Mouse (Mus musculus): Measurements from ENCODE around the gene Thbs1. TPM values are rescaled to one million over a fixed set of nuclear protein-coding genes. Genes with fewer than 3 reads are reported as not detected.

Thbs1 gene
- not detected in 2 replicates for total RNA-seq (2014; fragmentation: Nextera tagmentation)
- under 0.01 TPM in 1 of 2 replicates, not detected in the other for total RNA-seq (2017)
- 0.01 and 0.03 TPM in 2 replicates for polyA plus RNA-seq (2012)

DNA sequence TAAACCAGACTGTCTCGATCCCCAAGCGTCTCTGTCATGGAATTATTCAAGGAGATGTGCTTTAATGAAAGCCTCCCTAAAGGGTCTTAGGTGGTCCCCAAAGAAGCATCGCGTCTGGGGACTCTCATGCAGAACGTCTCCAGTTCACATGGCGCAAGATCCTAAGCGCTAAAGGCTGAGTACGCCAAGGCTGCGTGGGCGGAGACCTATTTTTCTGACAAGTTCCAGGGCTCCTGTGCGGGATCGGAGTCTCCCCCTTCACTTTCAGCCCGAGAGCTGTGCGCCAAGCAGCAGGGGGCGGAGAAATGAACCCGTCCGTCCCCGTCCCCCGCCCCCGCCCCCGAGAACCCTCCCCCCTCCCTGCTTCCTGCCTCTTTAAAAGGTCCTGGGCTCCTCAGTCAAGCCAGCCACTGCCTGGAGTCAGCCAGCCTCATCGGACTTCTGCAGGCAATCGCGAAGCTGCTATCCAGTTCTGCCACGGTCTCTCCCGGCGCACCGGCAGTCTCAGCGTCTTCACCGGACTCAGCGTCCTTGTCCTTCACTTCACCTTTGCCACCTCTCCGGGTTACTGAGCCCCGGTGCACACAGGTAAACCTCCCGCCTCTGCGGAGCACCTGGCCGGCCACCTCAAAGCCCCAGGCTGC lies at the start of gene Thbs1:
TSS of gene Thbs1 (plus strand) at position 389 of the 644 bp plus-strand sequence.
- no peak for ATAC-seq (ENCODE audit: extremely low read depth, insufficient number of reproducible peaks, low FRiP score, poor library complexity, severe bottlenecking)
- Histone ChIP-seq H3K36me3 (replicated peaks) (no peaks in the 10 kb centered on the region), H3K4me1 (ENCODE audit: insufficient read depth, low read depth, low read length) (no peaks in the 10 kb centered on the region), H3K9me3 (replicated peaks) (peaks cover 53% of the 10 kb centered on the region), H3K27me3 (ENCODE audit: insufficient read depth, low read length) (no peaks in the 10 kb centered on the region), H3K4me3 (ENCODE audit: low read depth, low read length) (no peak within 1 kb of the TSS)
- no peak for DNase-seq (ENCODE audit: low spot score)
- TF ChIP-seq GATA2 (IDR thresholded peaks at IDR 0.05; ENCODE audit: borderline replicate concordance, low read depth, low read length) (no peak), GATA1 (IDR thresholded peaks at IDR 0.05; ENCODE audit: borderline replicate concordance, low read length) (no peak), CTCF (IDR thresholded peaks at IDR 0.05; ENCODE audit: low read depth, low read length) (no peak), TAL1 (conservative IDR thresholded peaks at IDR 0.05; ENCODE audit: low read depth, low read length) (no peak), POLR2AphosphoS5 (IDR thresholded peaks at IDR 0.05; ENCODE audit: insufficient replicate concordance, low read depth, low read length) (no peak)

DNA sequence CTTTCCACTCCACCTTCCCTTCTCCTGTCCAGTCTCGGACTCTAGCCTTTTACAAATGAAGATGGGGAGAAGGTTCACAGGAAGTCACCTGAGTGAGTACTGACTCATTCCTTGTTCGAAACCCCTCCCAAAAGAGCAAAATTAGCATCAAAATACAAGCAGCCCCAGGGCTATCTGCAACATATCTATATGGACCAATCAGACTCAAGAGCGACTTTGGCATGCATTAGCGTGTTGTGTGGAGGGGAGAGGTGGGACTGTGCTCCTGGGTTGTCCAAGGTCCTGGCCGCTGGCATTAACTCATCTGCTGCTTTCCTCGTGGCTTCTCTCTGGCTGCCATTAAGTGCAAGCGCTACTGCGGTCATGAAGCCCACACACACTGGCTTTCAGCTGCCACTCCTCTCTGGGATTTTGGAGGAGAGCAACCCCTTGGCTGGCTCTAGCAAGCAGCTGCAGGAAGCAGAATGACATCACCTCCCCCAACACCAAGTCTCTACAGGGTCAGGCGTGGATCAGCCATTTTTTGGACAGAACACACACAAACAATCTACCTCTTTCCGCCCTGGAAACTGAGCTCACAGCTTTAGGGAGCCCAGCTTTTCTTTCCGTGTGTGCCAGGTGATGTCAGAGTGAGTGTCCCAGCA lies 47.4 kb upstream of the Thbs1 start:
- H3K27me3 ChIP-seq (ENCODE audit: insufficient read depth, low read length) = no peaks in the 10 kb centered on the region
- no peaks in the 10 kb centered on the region for H3K4me1 ChIP-seq (ENCODE audit: insufficient read depth, low read depth, low read length)
- H3K9me3 ChIP-seq (replicated peaks) = peaks cover 45% of the 10 kb centered on the region
- DNase-seq (ENCODE audit: low spot score) (no peak), ATAC-seq (ENCODE audit: extremely low read depth, insufficient number of reproducible peaks, low FRiP score, poor library complexity, severe bottlenecking) (no peak)
- no peak overlapping the region for H3K4me3 ChIP-seq (ENCODE audit: low read depth, low read length)
- TF ChIP-seq TAL1 (conservative IDR thresholded peaks at IDR 0.05; ENCODE audit: low read depth, low read length) = no peak
- H3K36me3 ChIP-seq (replicated peaks) = no peaks in the 10 kb centered on the region

DNA sequence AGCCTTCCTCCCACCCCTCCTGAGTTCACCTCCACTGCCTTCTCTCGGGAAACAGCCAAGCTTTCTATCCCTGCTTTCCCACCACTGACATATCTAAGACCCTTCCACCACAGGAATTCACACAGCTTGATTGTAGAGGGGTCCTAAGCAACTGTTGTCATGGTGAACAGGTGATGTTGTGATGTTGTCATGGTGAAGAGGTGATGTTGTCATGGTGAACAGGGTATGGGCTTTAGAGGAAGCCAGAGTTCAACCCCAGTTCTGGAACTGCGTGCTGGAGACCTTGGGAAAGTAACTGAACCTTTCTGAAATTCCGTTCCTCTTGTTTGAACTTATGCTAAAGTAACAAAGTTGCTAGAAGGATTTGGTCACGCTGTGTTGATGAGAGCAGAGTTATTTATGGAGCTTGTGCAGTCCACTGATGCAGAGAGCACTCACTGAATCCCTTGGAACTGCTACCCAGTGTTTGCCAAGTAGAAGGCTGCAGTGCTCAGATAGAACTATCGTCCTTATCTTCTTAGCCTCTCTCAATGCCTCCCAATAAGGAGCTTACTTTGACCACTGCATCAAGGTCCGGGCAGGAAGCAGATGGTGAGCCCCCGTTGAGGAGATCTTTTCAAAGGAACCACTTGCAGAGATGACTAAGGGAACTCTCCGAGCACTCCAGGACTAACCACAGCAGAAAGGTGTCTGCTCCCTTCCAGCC lies 45.5 kb upstream of the Thbs1 start:
- no peak for ATAC-seq (ENCODE audit: extremely low read depth, insufficient number of reproducible peaks, low FRiP score, poor library complexity, severe bottlenecking)
- Histone ChIP-seq H3K9me3 (replicated peaks) (peaks cover 52% of the 10 kb centered on the region), H3K36me3 (replicated peaks) (no peaks in the 10 kb centered on the region), H3K4me3 (ENCODE audit: low read depth, low read length) (no peak overlapping the region), H3K4me1 (ENCODE audit: insufficient read depth, low read depth, low read length) (no peaks in the 10 kb centered on the region), H3K27me3 (ENCODE audit: insufficient read depth, low read length) (no peaks in the 10 kb centered on the region)
- TF ChIP-seq TAL1 (conservative IDR thresholded peaks at IDR 0.05; ENCODE audit: low read depth, low read length) = no peak
- no peak for TF ChIP-seq GATA1 (IDR thresholded peaks at IDR 0.05; ENCODE audit: borderline replicate concordance, low read length)
- TF ChIP-seq POLR2AphosphoS5 (IDR thresholded peaks at IDR 0.05; ENCODE audit: insufficient replicate concordance, low read depth, low read length) = no peak
- TF ChIP-seq GATA2 (IDR thresholded peaks at IDR 0.05; ENCODE audit: borderline replicate concordance, low read depth, low read length) = no peak
- TF ChIP-seq CTCF (IDR thresholded peaks at IDR 0.05; ENCODE audit: low read depth, low read length) = no peak
- DNase-seq (ENCODE audit: low spot score) = no peak

DNA sequence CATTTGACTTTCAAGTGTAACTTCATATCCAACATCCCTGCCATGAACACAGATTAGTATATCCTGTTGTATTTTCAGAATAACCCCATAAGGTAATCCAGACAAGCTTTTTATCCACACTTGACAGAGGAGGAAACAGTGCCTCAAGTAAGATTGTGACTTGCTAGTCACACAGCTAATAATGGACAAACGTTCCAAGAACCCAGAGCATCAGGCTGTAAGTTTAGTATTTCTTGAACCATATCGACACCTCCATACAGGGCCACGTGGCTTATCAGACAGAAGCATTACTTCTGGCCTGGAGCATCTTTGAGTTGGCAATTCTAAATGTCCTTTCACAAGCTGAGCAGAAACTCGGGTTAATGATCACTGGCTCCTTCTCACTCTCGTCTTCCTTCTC lies 41.7 kb upstream of the Thbs1 start:
- Histone ChIP-seq H3K4me1 (ENCODE audit: insufficient read depth, low read depth, low read length) (no peaks in the 10 kb centered on the region), H3K9me3 (replicated peaks) (peaks cover 41% of the 10 kb centered on the region), H3K27me3 (ENCODE audit: insufficient read depth, low read length) (no peaks in the 10 kb centered on the region), H3K4me3 (ENCODE audit: low read depth, low read length) (no peak overlapping the region), H3K36me3 (replicated peaks) (no peaks in the 10 kb centered on the region)
- TF ChIP-seq GATA1 (IDR thresholded peaks at IDR 0.05; ENCODE audit: borderline replicate concordance, low read length) = no peak
- TF ChIP-seq CTCF (IDR thresholded peaks at IDR 0.05; ENCODE audit: low read depth, low read length) = no peak
- TF ChIP-seq GATA2 (IDR thresholded peaks at IDR 0.05; ENCODE audit: borderline replicate concordance, low read depth, low read length) = no peak
- TF ChIP-seq TAL1 (conservative IDR thresholded peaks at IDR 0.05; ENCODE audit: low read depth, low read length) = no peak
- TF ChIP-seq POLR2AphosphoS5 (IDR thresholded peaks at IDR 0.05; ENCODE audit: insufficient replicate concordance, low read depth, low read length) = no peak
- DNase-seq (ENCODE audit: low spot score) = no peak
- no peak for ATAC-seq (ENCODE audit: extremely low read depth, insufficient number of reproducible peaks, low FRiP score, poor library complexity, severe bottlenecking)

DNA sequence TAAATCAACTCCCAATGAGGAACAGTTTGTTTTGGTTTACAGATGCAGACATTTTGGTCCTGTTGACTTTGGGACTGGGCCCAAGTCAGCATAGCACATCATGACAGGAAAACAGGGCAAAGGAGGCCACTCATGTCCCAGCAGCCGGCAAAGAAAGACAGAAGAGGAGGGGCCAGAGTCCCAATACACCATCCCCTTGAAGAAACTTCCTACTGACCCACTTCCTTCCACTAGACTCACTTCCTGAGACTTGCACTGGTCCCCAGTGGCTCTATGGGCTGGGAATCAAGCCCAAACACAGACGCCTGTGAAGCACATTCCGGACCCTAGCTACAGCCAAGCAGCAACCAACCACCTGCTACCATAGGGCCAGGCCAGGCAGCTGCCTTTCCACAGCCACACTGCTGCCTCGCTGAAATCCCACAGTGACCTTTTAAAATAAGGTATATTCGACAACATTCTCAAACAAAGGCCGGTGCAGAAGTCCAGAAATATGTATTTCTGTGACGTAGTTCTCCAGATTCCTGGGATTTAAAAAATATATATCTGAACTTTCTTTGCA lies 38.8 kb upstream of the Thbs1 start:
- ATAC-seq (ENCODE audit: extremely low read depth, insufficient number of reproducible peaks, low FRiP score, poor library complexity, severe bottlenecking) (no peak), DNase-seq (ENCODE audit: low spot score) (no peak)
- no peaks in the 10 kb centered on the region for H3K4me1 ChIP-seq (ENCODE audit: insufficient read depth, low read depth, low read length)
- H3K27me3 ChIP-seq (ENCODE audit: insufficient read depth, low read length) = no peaks in the 10 kb centered on the region
- no peak overlapping the region for H3K4me3 ChIP-seq (ENCODE audit: low read depth, low read length)
- H3K9me3 ChIP-seq (replicated peaks) = peaks cover 33% of the 10 kb centered on the region
- TF ChIP-seq GATA1 (IDR thresholded peaks at IDR 0.05; ENCODE audit: borderline replicate concordance, low read length) = no peak
- TF ChIP-seq TAL1 (conservative IDR thresholded peaks at IDR 0.05; ENCODE audit: low read depth, low read length) = no peak
- no peak for TF ChIP-seq CTCF (IDR thresholded peaks at IDR 0.05; ENCODE audit: low read depth, low read length)
- TF ChIP-seq GATA2 (IDR thresholded peaks at IDR 0.05; ENCODE audit: borderline replicate concordance, low read depth, low read length) = no peak
- TF ChIP-seq POLR2AphosphoS5 (IDR thresholded peaks at IDR 0.05; ENCODE audit: insufficient replicate concordance, low read depth, low read length) = no peak
- no peaks in the 10 kb centered on the region for H3K36me3 ChIP-seq (replicated peaks)

DNA sequence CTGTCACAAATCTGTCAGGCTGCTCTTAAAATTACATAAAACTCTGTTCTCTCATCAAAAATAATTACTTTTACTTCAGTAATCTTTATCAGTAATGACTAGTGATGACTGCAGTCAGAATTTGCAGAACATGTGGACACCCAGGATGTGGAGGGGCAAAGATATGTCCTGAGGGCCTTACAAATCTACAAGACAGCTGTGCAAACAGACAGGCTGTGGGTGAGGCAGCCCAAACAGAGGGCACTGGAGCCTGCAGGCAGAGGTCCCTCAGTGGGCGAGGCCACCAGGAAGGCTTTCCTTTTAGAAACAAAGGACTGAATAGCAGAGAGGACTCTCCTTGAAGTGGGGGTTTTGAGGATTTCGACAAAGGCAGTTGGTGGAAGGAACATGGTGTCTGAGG lies 37.6 kb upstream of the Thbs1 start:
- Histone ChIP-seq H3K4me1 (ENCODE audit: insufficient read depth, low read depth, low read length) (no peaks in the 10 kb centered on the region), H3K36me3 (replicated peaks) (no peaks in the 10 kb centered on the region), H3K9me3 (replicated peaks) (peaks cover 44% of the 10 kb centered on the region), H3K27me3 (ENCODE audit: insufficient read depth, low read length) (no peaks in the 10 kb centered on the region), H3K4me3 (ENCODE audit: low read depth, low read length) (no peak overlapping the region)
- DNase-seq (ENCODE audit: low spot score) (no peak), ATAC-seq (ENCODE audit: extremely low read depth, insufficient number of reproducible peaks, low FRiP score, poor library complexity, severe bottlenecking) (no peak)
- TF ChIP-seq POLR2AphosphoS5 (IDR thresholded peaks at IDR 0.05; ENCODE audit: insufficient replicate concordance, low read depth, low read length) (no peak), TAL1 (conservative IDR thresholded peaks at IDR 0.05; ENCODE audit: low read depth, low read length) (no peak), CTCF (IDR thresholded peaks at IDR 0.05; ENCODE audit: low read depth, low read length) (no peak), GATA2 (IDR thresholded peaks at IDR 0.05; ENCODE audit: borderline replicate concordance, low read depth, low read length) (no peak), GATA1 (IDR thresholded peaks at IDR 0.05; ENCODE audit: borderline replicate concordance, low read length) (no peak)

All from G1E (cell line).